Mouse (Mus musculus): ENCODE results near the gene Mrpl51. TPM values are rescaled to one million over a fixed set of nuclear protein-coding genes. Genes with fewer than 3 reads are reported as not detected.
"Not testable (repeated sequence)": the region's sequence is repeated elsewhere in the genome, so short reads cannot be mapped to it uniquely, and the experiment has no call there.

Mrpl51 gene
- polyA plus RNA-seq, 1 experiment, result 147 TPM

GRCm38 (mm10) chr6:125160558-125160853 lies 31.1 kb upstream of the Mrpl51 start:
- Histone ChIP-seq H3K79me3 (ENCODE audit: low read depth) (peaks cover 26% of the 10 kb centered on the region), H3K4me3 (ENCODE audit: insufficient read depth, poor library complexity, severe bottlenecking) (no peak overlapping the region), H3K27me3 (ENCODE audit: control insufficient read depth, insufficient read depth, insufficient read length) (no peaks in the 10 kb centered on the region), H3K79me2 (ENCODE audit: control insufficient read depth, insufficient read depth) (peaks cover 34% of the 10 kb centered on the region), H3K36me3 (ENCODE audit: control insufficient read depth, insufficient read depth) (peaks cover 65% of the 10 kb centered on the region), H3ac (ENCODE audit: control insufficient read depth, insufficient read length, low read depth) (no peak overlapping the region)
- no peak for TF ChIP-seq MAX (IDR thresholded peaks at IDR 0.05)
- TF ChIP-seq MYOG (IDR thresholded peaks at IDR 0.05; ENCODE audit: control insufficient read depth, extremely low read depth, insufficient read length), result no peak
- no peak for TF ChIP-seq USF1 (IDR thresholded peaks at IDR 0.05; ENCODE audit: low read depth)
- no peak for TF ChIP-seq CTCF (IDR thresholded peaks at IDR 0.05; ENCODE audit: control insufficient read depth, insufficient read depth, insufficient read length)
- TF ChIP-seq FOSL1 (IDR thresholded peaks at IDR 0.05; ENCODE audit: insufficient read depth, low read length, poor library complexity, severe bottlenecking), result no peak
- no peak for TF ChIP-seq CEBPB (IDR thresholded peaks at IDR 0.05; ENCODE audit: low read depth)
- TF ChIP-seq MYOD1 (IDR thresholded peaks at IDR 0.05; ENCODE audit: control insufficient read depth, insufficient read length, low read depth), result no peak

GRCm38 (mm10) chr6:125160854-125161760 lies 30.5 kb upstream of the Mrpl51 start:
- Histone ChIP-seq H3K79me3 (ENCODE audit: low read depth) (peaks cover 26% of the 10 kb centered on the region), H3ac (ENCODE audit: control insufficient read depth, insufficient read length, low read depth) (peak overlapping the region; percentile 12), H3K36me3 (ENCODE audit: control insufficient read depth, insufficient read depth) (peaks cover 65% of the 10 kb centered on the region), H3K27me3 (ENCODE audit: control insufficient read depth, insufficient read depth, insufficient read length) (no peaks in the 10 kb centered on the region), H3K79me2 (ENCODE audit: control insufficient read depth, insufficient read depth) (peaks cover 39% of the 10 kb centered on the region), H3K4me3 (ENCODE audit: insufficient read depth, poor library complexity, severe bottlenecking) (peak overlapping the region; percentile 2)
- TF ChIP-seq MAX (IDR thresholded peaks at IDR 0.05) (peak; percentile 27), CTCF (IDR thresholded peaks at IDR 0.05; ENCODE audit: control insufficient read depth, insufficient read depth, insufficient read length) (no peak), MYOD1 (IDR thresholded peaks at IDR 0.05; ENCODE audit: control insufficient read depth, insufficient read length, low read depth) (peak; percentile 6), USF1 (IDR thresholded peaks at IDR 0.05; ENCODE audit: low read depth) (no peak), CEBPB (IDR thresholded peaks at IDR 0.05; ENCODE audit: low read depth) (no peak), FOSL1 (IDR thresholded peaks at IDR 0.05; ENCODE audit: insufficient read depth, low read length, poor library complexity, severe bottlenecking) (peak; percentile 17), MYOG (IDR thresholded peaks at IDR 0.05; ENCODE audit: control insufficient read depth, extremely low read depth, insufficient read length) (no peak)

- not testable (repeated sequence) for H3ac ChIP-seq (ENCODE audit: control insufficient read depth, insufficient read length, low read depth); H3K4me3 ChIP-seq (ENCODE audit: insufficient read depth, poor library complexity, severe bottlenecking); H3K27me3 ChIP-seq (ENCODE audit: control insufficient read depth, insufficient read depth, insufficient read length)
- H3K79me2 ChIP-seq (ENCODE audit: control insufficient read depth, insufficient read depth), result peaks cover 40% of the 10 kb centered on the region
- H3K36me3 ChIP-seq (ENCODE audit: control insufficient read depth, insufficient read depth), result peaks cover 60% of the 10 kb centered on the region
- H3K79me3 ChIP-seq (ENCODE audit: low read depth), result peaks cover 26% of the 10 kb centered on the region
Measured at GRCm38 (mm10) chr6:125161971-125162370, 29.6 kb upstream of the Mrpl51 start.

DNA sequence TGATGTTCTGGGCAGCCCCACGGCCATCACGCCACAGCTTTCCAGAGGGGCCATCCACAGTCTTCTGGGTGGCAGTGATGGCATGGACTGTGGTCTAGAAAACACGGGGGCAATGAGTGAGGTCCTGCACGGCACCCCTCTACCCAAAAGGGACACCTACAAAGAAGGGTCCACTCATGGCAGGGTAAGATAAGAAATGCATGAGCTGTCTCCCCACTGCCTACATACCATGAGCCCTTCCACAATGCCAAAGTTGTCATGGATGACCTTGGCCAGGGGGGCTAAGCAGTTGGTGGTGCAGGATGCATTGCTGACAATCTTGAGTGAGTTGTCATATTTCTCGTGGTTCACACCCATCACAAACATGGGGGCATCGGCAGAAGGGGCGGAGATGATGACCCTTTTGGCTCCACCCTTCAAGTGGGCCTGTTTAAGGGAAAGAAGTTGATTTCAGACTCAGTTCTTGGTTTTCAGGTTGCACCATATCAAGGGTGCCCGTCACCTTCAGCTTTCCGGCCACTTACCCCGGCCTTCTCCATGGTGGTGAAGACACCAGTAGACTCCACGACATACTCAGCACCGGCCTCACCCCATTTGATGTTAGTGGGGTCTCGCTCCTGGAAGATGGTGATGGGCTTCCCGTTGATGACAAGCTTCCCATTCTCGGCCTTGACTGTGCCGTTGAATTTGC lies 28.8 kb upstream of the Mrpl51 start:
- Histone ChIP-seq H3K79me2 (ENCODE audit: control insufficient read depth, insufficient read depth) (peaks cover 44% of the 10 kb centered on the region), H3K79me3 (ENCODE audit: low read depth) (peaks cover 26% of the 10 kb centered on the region), H3K4me3 (ENCODE audit: insufficient read depth, poor library complexity, severe bottlenecking) (peak overlapping the region; percentile 98), H3ac (ENCODE audit: control insufficient read depth, insufficient read length, low read depth) (peak overlapping the region; percentile 47), H3K36me3 (ENCODE audit: control insufficient read depth, insufficient read depth) (peaks cover 64% of the 10 kb centered on the region)
- not testable (repeated sequence) for H3K27me3 ChIP-seq (ENCODE audit: control insufficient read depth, insufficient read depth, insufficient read length)

GRCm38 (mm10) chr6:125163801-125164657 lies 27.6 kb upstream of the Mrpl51 start:
- Histone ChIP-seq H3ac (ENCODE audit: control insufficient read depth, insufficient read length, low read depth) (peak overlapping the region; percentile 96), H3K27me3 (ENCODE audit: control insufficient read depth, insufficient read depth, insufficient read length) (no peaks in the 10 kb centered on the region), H3K79me3 (ENCODE audit: low read depth) (peaks cover 26% of the 10 kb centered on the region), H3K4me3 (ENCODE audit: insufficient read depth, poor library complexity, severe bottlenecking) (peak overlapping the region; percentile 98), H3K79me2 (ENCODE audit: control insufficient read depth, insufficient read depth) (peaks cover 44% of the 10 kb centered on the region), H3K36me3 (ENCODE audit: control insufficient read depth, insufficient read depth) (peaks cover 66% of the 10 kb centered on the region)
- TF ChIP-seq MYOD1 (IDR thresholded peaks at IDR 0.05; ENCODE audit: control insufficient read depth, insufficient read length, low read depth) (no peak), FOSL1 (IDR thresholded peaks at IDR 0.05; ENCODE audit: insufficient read depth, low read length, poor library complexity, severe bottlenecking) (no peak), USF1 (IDR thresholded peaks at IDR 0.05; ENCODE audit: low read depth) (no peak), MYOG (IDR thresholded peaks at IDR 0.05; ENCODE audit: control insufficient read depth, extremely low read depth, insufficient read length) (no peak)
